Mouse (Mus musculus): ENCODE measurements at regions not wholly inside any gene's neighbourhood (a gene's known extent, or its start where the extent isn't known, plus 50 kb on each side); places are given as distances from the start of the nearest gene placed in this dataset.

DNA sequence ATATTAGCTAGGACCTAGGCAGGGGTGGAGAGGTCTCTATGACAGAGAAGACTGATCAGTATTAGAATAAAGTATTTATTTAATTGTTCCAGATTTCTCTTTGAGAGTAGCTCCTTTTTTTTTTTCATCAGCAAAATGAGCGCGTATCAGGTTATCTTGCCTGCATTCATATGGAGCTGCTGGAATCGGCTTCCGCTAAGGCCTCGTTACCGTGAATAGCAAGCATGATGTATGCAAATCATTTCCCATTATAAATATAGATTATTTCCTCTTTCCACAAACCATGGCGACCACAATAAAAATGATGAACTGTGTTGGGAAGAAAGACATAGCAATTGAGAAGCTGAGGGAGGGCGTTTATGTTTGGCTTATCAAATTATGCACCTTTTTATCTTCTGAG, 476.7 kb downstream of the Tmem132b start:
- no peak for ATAC-seq (ENCODE audit: insufficient number of reproducible peaks, low FRiP score, low TSS enrichment)

DNA sequence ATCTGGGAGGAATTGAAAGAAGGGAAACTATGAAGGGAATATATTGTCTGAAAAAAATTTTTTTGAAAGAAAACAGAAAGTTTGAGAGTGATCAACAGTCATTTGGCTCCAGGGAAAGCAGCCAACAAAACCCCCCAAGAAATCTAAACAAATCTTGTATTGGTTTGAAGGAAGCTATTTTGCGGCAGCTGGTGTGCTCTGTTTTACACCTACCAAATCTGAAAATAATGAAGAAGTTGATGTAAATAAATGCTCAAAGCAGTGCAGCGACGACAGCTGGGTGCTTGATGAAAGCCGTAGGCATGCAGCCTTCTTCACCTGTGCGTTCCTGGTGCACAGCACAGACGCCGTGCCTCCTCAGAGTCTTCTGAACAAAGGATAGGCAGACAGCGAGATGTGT, 488.2 kb downstream of the Tmem132b start:
- no peak for ATAC-seq (ENCODE audit: insufficient number of reproducible peaks, low FRiP score, low TSS enrichment)

DNA sequence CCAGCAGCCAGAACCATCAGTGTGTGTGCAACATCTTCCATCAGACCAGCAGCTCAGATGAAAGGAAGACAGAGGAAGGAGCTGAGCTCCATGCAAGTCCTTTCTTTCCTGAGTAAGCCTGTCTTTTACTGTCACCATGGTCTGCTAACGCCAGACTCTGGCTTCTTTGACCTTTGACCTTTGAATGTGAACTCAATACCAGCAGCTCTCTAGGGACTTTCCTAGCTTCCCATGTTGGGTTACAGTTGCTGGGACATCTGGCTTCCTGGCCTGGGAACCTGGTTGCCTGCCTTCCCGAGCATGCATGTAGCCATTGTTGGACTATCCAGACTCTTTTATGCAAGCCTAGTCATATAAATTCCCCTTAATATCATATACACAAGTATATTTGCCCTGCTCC, 492.3 kb downstream of the Tmem132b start:
- ATAC-seq (ENCODE audit: insufficient number of reproducible peaks, low FRiP score, low TSS enrichment), result no peak

DNA sequence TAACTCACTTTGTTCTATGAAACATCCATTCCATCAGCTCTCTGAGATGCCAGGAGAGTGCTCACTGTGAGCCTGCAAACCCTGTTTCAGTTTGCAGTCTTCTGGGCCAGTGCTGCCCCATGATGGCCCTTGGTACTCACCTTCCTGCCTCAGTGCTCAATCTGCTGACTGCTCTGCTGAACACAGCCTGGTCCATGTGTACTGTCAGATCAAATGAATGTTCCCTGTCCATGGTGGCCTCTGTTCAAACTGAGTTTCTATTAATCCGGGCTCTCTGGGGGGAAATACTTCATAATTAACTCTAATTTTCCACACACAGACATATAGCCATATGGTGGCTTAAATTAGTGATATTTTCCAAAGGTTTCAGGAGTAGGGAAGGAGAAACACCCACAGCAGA, 503.3 kb downstream of the Tmem132b start:
- ATAC-seq (ENCODE audit: insufficient number of reproducible peaks, low FRiP score, low TSS enrichment), result no peak

DNA sequence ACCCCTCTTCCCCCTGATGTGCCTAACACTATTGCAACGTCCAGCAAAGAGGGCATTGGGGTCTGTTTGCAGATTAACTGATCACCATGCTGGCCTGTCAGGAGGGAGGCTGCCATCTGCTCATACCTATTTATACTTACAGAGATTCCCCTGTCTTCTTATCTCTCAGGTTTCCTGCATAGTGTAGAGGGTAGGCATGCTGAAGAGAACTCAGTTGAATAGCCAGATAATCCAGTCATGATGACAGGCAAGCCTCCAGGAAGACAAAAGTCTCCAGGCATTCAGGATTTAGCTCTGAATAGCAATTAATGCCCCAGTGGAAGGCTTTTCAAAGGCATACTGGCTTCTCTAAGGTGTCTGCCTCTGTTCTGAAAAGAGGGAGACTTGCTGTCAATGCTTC, 505.1 kb downstream of the Tmem132b start:
- no peak for ATAC-seq (ENCODE audit: insufficient number of reproducible peaks, low FRiP score, low TSS enrichment)

DNA sequence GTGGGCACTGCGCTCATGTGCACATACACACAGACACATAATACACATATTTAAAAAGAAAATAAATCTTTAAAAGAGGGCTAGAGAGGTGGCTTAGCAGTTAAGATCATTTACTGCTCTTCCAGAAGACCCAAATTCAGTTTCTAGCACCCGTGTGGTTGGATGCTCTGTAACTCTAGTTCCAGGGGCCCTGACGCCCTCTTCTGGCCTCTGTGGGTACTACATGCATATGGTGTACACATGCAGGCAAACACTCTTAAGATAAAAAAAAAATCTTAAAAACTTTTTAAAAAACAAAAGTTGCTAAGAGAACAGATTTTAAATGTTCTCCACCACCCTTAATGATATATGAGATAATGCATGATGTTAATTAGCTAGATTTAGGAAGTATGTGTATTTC, 514.2 kb downstream of the Tmem132b start:
- ATAC-seq (ENCODE audit: insufficient number of reproducible peaks, low FRiP score, low TSS enrichment), result no peak

DNA sequence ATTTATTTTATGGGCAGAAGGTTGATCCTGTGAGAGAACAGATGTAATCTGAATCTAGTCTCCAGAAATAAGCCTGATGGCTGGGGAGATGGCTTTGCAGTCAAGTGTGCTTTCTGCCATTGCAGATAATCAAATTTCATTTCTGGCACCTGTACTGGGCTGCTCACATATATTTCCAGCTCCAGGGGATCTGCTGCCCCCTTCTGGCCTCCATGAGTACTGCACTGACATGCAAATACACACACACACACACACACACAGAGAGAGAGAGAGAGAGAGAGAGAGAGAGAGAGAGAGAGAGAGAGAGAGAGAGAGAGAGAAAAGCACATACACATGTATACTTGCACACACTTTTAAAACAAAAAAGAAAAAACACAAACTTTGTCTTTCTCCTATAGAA, 532.1 kb downstream of the Tmem132b start:
- ATAC-seq (ENCODE audit: insufficient number of reproducible peaks, low FRiP score, low TSS enrichment), result no peak

DNA sequence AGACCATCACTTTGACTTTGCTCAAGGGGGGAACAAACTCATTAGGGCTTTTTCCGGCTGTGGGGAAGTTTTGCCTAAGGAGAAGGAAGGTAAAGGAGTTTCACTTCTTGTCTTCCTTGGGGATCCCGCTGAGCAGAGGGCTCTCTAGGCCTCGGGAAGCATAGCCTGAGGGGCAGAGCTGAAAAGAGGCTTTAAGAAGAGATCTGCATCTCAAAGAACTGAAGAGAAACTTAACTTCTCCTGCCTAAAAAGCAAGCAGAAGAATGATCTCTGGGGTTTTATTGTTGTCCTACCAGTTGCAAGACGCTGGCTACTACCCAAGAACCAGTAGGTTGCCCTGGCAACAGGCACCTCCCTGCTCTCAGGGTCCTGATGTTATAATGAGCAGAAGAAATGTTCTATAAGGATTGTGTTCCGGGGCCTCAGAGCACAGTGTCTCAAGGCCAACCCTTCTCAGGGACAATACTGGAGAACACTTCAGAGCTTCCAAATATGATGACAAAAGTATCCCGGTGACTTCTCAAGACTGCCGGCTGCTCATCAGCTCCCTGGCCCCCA, 547.8 kb downstream of the Tmem132b start:
- ATAC-seq (ENCODE audit: insufficient number of reproducible peaks, low FRiP score, low TSS enrichment), result no peak

DNA sequence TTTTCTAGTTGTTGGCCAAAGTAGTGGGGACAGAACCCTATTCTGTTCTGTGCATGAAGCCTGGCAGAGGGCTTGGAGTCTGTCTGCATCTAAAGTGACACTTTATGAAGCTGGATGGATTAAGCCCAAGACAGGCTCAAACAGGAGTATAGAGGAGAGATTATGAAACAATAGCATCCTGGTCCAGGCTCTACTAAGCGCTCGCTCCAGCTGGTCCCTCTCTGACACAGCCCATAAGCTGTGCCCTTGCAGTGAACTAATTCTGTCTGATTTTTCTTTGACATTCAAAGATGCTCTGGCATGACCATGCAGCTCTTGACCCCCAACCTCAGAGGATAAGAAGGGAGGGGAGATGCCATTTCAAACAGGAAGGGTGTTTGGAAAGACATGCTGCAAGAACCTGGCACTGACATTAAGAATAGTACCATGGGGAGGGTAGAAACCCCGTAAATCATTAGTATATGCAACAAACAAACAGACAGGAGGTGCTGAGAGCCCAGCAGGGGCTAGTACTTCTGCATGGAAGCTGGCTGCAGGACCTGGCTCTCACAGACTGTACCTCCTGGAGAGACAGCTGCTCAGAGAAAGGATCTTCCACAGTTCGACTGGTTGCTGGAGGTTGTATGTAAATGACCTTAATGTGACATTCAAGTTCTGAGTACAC, 556.8 kb downstream of the Tmem132b start:
- no peak for ATAC-seq (ENCODE audit: insufficient number of reproducible peaks, low FRiP score, low TSS enrichment)

DNA sequence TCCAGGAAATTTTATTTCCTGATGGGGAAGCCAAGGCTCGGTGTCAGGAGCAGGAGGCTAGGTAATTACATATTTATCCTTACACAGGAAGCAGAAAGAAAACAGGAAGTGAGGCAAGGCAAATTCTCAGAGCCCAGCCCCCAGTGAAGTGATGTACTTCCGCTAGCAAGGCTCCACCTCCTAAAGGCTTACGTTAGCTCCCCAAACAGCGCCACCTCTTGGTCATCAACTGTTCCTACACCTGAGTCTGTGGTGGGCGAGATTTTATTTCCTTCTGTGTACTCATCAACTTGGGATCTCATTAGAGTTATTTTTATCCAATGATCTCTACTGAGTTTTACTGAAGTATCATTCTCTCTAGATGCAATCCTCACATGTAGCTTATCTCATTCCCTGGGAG, 561.6 kb downstream of the Tmem132b start:
- ATAC-seq (ENCODE audit: insufficient number of reproducible peaks, low FRiP score, low TSS enrichment), result no peak

DNA sequence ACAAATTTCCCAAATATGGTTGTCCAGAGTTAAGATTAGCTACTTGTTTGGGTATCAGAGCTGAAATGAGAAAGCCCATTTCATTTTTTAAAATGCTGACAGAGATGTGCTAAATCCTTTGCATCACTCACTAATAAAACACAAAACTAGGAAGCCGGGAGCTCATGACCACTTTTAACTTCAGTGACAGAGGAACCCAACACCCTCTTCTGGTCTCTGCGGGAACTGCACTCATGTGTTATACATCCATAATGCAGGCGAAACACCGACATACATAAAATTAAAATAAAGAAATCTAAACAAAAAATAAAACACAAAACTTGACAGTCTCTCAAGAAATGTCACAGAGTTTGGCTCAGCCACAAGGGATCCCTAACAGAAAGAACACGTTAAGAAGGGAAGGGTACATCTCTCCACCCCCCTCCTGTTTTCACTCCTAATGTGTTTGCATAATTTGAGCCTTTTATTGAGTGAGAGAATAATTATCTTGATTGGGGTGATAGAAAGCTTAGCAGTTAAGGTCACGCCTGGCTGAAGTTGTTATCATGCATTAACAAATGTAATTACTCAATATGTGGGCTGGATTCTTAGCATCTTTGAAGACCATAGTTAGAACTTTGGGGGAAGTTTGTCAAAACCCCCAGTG, 565.2 kb downstream of the Tmem132b start:
- ATAC-seq (ENCODE audit: insufficient number of reproducible peaks, low FRiP score, low TSS enrichment), result no peak

DNA sequence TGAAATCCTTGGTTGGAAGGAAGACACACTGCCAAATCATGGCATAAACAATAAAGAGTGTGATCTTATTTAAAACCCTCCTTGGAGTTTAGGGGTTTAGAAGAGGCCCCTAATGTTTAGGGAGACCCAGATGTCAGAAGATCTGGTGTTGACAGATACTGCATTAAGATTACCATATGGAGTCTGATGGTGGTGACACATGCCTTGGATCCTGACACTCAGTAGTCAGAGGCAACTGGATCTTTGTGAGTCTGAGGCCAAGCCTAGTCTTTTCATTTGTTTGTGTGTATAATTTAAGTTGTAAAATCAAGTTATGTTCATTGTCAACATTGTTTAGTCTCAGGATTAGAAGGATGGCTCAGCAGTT, 565.7 kb downstream of the Tmem132b start:
- no peak for ATAC-seq (ENCODE audit: insufficient number of reproducible peaks, low FRiP score, low TSS enrichment)

DNA sequence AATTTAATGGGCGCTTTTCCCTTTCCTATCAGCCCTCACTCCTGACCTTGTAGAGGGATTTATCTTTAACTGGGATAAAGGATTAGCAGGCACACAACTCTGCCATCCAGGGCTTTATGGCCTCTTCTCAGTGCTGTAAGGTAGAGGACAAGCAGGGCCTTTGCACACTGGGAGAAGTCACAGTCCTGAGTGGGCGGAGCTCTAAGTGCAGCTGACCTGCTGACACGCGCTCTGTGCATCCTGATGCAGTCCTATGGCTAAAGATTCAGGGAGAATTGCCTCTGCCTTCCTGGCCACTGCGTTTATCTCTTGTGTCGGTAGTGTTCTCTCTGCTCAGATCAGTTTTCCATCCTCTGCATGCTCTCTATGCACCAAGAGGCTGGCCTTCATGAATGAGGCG, 566.9 kb downstream of the Tmem132b start:
- ATAC-seq (ENCODE audit: insufficient number of reproducible peaks, low FRiP score, low TSS enrichment), result no peak

DNA sequence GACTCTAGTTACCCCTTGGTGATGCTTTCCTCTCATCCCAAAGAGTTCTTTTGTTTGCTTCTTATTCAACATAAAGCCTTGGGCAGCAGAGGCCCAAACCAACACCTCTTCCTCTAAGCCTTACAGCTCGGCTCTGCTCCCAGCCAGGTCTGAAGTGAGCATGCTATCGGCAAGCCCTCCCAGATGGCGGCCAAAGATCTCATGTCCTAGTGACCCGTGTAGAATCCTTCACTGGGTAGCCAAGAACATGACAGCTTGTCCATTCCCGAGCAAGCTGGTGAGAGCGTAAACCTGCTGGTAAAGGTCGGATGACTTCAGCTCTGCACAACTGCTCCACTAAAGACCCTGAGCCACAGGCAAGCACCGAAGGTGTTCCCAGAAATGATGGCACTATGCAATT, 568.4 kb downstream of the Tmem132b start:
- ATAC-seq (ENCODE audit: insufficient number of reproducible peaks, low FRiP score, low TSS enrichment), result no peak

DNA sequence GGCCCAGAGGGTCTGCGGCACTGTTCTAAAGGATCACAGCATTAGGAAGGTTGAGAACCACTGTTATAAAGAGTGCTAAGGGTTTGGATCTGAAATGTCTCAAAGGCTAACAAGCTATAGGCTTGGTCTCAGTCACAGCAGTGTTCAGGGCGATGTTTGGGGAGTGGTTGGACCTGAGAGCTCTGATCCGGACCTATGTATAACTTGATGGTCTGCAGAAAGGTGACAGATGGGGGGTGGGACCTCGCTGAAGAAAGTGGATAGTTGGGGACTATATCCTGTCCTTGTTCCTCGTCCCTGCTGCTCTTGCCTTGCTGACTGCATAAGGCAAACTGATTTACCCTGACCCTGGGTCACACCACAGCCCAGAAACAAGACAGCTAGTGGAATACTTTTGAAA, 572.9 kb downstream of the Tmem132b start:
- ATAC-seq (ENCODE audit: insufficient number of reproducible peaks, low FRiP score, low TSS enrichment), result no peak

DNA sequence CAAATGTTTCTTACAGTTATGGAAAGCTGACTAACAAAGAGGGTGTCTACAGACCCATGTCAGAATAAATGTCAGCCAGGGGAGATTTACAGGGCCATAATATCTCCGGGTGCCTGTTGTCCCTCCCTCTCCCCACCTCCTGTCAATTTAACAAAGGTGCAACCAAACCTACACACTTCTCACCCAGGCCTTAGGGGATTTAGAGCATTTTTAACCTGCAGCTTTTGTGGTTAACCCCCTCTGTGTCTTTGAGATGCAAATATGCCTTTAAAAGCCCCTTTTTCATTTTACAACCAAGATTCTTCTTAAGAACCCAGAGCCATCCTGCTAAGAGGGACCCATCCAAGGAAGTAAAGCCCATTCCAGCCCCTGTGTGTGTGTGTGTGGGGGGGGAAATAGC, 573.3 kb downstream of the Tmem132b start:
- no peak for ATAC-seq (ENCODE audit: insufficient number of reproducible peaks, low FRiP score, low TSS enrichment)

DNA sequence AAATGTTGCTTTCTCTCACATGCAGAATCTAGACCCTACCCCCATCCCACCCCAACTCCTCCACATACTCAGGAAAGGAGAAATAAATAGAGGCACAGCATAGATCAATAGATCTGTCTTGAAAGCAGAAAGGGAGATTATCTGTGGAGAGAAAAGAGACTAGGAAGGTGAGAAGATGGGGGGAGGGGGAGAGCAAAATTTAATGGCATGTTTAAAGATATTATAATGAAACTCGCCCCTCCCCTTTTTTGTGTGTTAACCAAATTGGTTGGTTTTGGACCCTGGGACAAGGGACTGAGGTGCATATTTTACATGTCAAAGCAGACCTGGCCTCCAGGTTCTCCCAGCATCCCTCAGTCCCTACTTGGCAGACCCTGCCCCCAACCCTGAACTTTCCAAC, 573.9 kb downstream of the Tmem132b start:
- ATAC-seq (ENCODE audit: insufficient number of reproducible peaks, low FRiP score, low TSS enrichment), result no peak

DNA sequence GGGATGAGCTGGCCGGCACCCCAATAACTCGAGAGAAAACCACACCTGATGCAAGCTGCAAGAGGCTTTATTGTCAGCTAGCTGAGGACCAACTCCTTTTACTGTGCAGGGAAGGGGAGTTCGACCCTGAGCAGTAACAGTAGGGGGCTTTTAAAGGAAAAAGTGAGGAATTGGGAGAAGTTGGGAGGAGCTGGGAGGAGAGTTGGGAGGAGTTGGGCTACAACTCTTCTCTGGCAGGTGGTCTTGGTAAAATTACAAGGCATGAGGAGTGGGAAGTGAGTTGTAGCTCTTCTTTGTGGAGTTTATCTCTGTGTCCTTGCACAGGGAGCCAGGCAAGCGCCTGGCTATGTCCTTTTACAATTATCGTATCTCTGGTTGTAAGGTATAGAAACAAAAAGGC, 575.4 kb downstream of the Tmem132b start:
- ATAC-seq (ENCODE audit: insufficient number of reproducible peaks, low FRiP score, low TSS enrichment), result no peak

DNA sequence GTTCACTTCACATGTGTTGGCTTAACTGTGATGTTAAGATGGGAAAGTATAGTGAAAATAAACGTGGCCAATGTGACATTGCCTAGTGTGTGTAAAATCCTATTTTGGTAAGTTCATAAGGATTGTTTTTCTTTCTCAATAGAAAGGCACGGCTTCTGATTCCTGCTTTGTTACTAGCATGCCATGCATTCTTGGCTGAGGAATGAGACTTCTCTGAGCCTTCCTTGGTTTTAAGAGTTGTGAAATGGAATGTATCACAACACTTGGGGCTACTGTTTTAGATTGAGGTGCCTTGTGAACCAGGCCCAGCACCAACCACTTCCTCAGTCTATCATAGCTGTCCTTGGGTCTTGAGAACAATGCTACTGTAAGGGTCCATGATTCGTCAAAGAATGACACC, 577.3 kb downstream of the Tmem132b start:
- no peak for ATAC-seq (ENCODE audit: insufficient number of reproducible peaks, low FRiP score, low TSS enrichment)

DNA sequence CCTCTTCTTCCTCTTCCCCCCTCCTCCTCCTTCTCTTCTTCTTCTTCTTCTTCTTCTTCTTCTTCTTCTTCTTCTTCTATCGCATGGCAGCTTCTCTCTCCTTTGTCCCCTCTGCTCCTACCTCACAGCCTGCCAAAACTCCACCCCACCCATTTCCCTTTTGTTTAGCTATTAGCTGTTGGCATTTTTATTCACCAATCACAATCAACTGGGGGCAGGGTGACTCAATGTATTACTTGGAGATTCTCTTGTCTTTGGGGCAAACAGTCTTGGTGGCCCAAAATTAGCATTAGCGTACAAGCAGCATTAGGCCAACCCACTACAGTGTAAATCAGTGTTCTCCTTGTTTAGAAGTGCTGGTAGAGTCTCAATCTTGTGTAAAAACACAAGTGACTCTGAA, 585.7 kb downstream of the Tmem132b start:
- no peak for ATAC-seq (ENCODE audit: insufficient number of reproducible peaks, low FRiP score, low TSS enrichment)

DNA sequence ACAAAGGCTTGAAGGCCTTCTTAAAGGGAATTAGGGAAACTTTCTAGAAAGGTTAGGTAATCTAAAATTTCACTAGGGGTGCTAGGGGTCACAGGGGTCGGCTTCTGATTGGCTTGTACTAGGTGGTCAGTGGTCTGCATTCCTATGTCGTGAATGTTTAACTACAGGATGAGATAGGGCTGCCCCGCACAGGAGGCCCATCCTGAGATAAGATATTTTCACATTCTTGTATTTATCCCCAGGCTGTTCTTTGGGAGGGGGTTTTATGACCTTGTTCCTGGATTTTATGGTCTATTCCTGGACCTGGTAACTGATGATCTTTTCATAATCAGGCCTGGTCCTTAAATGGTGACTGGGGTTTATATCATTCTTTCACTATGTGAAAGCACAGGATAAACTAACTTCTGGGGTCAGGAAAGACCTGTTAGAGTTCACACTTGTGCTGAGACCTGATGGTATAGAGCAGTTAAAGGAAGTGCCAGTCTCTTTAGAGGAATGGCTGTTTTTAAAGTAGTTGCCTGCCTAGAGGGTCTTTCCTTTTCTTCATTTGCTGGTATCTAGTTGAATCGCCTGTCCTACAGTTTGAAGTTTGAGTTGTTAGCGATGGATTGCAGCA, 586.4 kb downstream of the Tmem132b start:
- ATAC-seq (ENCODE audit: insufficient number of reproducible peaks, low FRiP score, low TSS enrichment), result no peak

DNA sequence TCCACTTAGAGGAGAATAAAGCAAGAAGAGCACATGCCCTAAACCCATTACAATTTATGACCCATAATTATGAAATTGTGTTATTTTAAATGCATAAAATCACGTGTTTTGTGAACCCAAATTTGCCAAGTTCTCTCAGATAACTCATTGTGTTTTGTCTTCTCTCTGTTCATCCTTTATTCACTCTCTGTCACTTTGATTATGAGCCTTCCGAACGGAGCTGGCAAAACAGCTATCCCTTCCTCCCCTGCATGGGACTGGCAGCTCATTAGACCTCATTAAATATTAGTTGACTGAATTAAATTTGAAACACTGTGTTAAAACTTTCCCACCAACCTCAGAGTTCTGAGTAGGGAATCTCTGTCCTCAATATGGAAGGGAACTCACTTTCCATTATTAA, 587.2 kb downstream of the Tmem132b start:
- no peak for ATAC-seq (ENCODE audit: insufficient number of reproducible peaks, low FRiP score, low TSS enrichment)
